Mouse (Mus musculus) kidney, adult 2 months (tissue): Measurements from ENCODE around the gene Tspan18.

ENCODE experiments used
- CTCF ChIP-seq: fragments of 200-500 bp; conservative IDR thresholded peaks from 2 replicates; pipeline ENCODE4 v1.5.1; 2011; ENCODE audit warnings: low read depth, mild to moderate bottlenecking, control low read depth, low read length, moderate library complexity, mixed read lengths; ENCODE audit not compliant: insufficient read depth, insufficient read length
- POLR2A ChIP-seq: fragments of 200-500 bp; IDR thresholded peaks from one replicate; pipeline ENCODE4 v1.6.1; 2011; ENCODE audit warnings: low read depth, low read length, control low read depth

DNA sequence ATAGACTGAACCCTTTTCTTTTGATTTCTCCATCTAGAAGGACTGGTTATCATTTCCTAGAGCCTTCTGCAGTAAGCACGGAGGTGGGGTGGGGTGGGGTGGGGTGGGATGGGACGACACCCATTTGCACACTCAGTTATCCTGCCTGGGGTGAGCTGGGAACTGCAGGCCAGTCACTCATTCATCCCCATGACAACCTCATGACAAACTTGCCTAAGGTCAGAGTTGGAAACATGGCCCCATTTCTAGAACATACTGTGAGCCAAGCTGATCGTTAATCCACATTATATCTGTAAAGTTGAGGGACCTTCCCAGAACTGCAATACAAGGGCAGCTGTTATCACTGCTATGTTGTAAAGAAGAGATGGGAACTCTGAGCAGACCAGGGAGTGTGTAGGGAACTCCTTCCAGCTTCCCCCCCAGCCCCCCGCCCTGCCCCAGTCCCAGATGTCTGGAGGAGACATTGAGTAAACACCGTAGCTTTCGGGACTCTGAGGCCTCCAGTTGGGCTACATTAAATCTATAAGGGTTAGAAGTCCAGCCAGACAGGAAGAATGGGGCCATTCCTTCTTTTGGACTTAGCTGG, 170.5 kb downstream of the Tspan18 start:
- TF ChIP-seq CTCF (no peak), POLR2A (no peak)
